Mouse (Mus musculus) heart, adult 11 months (tissue): ENCODE data around the gene Cdkn2aip.

Source experiments
- DNase-seq: peaks from one replicate; pipeline ENCODE4 v3.0.0; 2022

The Cdkn2aip gene

DNA sequence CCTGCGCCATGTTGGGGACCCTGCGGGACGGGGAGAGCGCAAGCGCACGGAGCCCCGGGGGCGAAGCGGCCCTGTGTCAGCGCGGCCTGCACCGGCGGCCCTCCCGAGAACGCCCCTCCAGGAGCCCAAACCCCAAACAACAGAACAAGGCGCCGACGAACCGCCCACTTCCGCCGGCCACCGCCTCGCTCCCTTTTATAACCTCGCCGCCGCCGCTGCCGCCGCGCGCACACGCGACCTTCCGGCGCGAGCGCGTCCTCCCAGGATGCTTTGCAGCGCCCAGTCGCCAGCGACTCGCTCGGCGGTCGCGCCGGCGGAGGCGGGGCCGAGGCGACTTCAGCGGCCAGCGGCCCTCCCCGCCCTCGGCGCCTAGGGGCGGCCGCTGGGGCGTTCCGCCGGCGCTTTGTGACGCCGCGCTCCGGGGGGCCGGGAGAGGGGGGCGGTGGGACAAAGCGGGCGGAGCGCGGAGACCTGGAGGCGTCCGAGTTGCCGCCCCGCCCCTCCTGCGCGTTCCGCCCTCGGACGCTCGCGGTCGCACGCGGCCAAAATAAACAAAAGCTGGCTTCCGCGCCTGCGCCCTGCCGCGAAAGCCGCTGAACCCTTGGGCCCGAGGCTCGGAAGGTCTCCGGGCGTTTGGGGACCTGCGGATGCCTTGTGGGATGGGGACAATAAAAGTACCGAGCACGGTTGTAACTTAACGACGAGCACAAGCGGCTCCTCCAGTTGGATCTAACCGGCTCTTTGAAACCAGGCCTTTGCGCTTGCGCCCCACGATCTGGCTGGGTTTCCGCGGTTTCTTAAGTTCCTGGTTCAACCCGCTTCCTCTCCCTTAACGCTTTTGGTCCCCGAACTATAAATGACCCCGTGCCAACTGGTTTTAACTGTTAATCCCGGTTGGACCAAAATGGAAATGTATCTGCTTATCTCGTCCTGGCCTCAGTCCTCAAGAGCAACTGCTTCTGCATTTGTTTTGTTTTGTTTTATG lies at the start of gene Cdkn2aip:
TSS of gene Cdkn2aip (minus strand) at position 172 of the 985 bp plus-strand sequence.
- DNase-seq = peak; percentile 100

DNA sequence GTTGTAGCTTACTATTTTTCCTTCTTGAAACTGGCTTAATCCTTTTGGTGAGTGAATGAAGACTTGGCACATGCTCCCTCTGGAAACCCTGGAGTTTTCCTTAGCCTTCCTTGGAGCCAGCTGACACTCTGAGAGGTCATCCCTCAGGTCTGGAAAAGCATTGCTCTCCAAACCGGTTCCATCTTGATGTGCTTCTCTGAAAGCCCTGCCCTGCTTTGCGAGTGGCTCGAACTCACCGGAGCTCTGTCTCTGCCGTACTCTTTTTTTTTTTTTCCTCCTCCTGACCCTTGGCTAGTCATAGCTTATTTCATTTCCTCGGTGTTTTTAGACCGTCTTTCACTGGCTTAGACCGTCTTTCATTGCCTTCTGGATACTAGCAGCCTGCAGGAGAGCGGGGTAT lies 49.5 kb upstream of the Cdkn2aip start:
- DNase-seq = no peak

DNA sequence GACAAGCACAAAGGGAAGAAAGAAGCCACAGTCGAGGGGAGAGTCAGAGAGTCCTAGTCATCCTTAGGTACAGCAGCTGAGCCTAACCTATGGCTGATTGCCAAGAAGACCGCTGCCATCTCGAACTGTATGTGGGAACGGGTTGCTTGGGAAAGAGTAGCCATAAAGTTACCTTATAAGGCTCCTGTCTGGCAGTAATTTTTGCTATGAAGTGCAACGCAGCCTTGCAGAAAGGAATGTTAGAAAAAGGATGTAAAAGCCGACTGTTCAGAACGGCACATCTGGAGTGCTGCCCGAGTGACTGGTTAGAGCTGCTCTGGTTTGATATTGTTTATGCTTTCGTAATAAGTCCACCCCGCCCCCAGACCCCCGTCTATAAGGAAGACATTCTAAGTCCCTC lies 47.0 kb upstream of the Cdkn2aip start:
- DNase-seq = no peak

DNA sequence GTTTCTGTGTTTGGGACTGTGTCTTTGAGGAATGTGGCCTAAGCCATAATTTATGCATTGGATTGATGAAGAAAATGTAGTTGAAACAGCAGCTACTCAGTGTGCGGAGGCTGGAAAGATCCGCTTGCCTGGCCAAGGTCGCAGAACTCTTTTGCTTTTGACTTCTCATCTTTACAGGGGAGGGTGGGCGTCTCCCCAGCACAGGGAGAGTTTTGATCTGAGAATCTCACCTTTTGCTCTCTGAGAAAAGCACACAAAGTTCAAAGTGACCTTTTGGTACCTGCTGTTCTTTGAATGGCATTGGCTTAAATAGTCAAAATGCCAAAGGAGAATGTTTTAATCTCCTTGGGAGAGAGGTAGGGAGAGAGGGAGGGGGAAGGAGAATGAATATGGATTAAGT lies 46.5 kb upstream of the Cdkn2aip start:
- no peak for DNase-seq

DNA sequence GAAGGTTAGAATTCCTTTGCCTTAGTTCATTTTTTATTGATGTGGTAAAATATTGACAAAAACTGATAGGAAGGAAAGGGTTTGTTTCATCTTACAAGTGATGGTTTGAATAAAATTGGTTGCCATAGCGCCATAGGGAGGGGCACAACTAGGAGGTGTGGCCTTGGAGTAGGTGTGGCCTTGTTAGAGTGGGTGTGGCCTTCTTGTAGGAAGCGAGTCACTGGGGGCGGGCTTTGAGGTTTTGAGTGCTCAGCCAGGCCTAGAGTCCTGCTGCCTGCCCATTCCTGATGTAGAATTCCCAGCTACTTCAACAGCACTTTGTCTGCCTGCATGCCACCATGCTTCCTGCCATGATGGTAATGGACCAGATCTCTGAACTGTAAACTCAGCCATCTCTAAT lies 39.4 kb upstream of the Cdkn2aip start:
- DNase-seq = no peak

DNA sequence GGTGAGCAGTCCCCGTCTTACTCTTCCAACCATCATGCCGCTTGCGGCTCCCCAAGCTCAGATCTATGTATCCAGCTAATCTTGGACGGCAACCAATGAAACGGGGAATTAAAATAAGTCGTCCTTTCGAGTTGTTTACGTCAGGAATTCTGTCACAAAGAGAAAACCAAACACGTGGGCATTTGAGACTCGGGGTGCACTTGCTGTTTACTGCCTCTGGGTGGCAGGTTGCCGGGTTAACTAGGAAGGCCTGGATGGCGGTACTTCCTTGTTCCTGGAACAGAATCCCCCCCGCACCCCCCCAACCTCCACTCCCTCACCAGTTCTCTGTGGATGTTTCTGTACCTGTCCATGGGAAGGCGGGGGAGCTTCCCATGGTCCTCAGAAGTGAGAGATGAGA lies 36.4 kb upstream of the Cdkn2aip start:
- no peak for DNase-seq

DNA sequence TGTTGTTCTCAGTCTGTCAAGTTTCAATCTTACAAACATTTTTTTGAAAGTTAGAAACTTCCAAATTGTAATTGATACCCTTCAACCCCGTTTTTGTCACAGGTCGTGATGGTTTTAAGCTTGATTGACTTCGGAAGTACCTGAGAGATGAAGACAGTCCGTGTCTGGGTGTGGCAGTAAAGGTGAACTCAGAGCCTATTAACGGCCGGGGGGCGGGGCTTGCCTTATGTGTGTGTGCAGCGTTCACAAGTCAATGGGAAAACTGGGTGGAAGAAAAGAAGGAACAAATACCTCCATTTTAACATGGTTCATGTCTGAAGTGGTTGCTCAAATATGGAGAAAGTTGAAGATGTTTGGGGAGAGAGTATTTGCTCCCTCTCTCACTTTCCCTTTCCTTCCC lies 35.8 kb upstream of the Cdkn2aip start:
- DNase-seq = no peak

DNA sequence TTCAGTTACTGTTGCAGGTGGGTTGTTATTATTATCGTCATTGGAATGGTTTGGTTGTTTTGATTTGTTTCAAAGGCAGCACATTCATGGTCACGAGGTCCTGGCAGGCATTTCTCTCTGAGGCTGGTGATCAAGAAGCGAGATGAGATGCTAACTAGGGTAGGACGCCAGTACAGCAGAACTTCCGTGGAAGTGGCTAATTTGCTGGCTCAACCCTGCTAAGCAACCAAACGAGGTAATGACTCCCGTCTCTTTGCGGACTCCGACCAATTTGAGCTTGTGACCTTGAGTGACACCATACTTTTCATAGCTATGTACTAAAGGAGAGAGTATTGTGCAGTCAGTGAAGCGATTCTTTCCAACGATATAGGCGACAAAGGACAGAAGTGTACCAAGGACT lies 32.6 kb upstream of the Cdkn2aip start:
- no peak for DNase-seq

DNA sequence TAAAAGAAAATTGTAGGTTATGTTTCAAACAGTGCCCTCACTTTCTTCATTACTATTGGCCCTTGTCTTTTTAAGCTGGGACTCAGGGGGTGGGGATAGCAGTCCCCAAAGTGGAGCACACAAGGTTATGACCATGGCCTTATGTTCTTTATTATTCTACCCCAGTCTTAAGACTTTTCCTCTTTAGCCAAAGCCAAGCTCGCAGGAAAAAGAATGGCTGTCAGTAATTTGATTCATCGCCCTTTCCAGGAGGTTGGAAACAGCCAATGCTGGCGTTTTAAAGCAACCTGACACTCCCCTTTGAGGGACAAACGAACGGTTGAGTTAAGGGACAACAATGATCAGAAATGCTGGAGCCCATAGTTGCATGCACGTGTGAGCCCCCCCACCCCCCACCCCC lies 32.1 kb upstream of the Cdkn2aip start:
- DNase-seq = no peak

DNA sequence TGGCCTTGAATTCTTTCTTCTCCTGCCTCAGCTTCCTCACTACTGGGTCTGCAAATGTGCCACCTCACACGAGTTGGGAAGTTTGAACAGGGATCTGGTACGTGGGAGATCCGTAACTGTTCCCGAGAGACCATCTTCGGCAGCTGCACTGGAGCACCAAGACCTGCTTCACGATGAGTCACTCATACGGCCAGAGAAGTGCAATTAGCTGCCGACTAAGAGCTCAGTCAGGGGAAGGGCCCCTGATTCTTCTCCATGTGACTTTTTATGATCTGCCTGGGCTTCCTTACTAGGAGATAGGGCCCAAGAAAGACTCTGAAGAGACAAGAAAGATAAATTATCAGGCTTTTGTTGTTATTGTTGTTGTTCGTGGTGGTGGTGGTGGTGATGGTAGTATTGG lies 31.1 kb upstream of the Cdkn2aip start:
- no peak for DNase-seq

DNA sequence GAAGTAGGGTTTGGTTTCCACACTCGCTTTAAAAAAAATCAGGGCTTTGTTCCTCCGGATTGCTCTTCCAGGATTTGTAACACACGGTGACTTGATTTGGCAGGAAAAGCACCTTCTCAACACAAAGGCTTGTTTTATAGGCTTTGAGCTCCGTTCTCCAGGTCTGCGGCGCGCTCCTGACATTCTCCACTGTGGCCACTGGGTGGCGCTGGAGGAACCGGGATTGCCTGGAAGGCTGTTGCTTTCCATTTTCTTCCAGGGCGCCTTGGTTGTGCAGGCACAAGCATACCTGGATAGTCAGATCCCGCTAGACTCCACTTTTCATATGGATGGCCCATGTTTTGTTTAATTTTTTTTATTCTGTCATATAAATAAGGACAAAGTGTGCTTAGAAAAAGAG lies 29.7 kb upstream of the Cdkn2aip start:
- peak; percentile 95 for DNase-seq

DNA sequence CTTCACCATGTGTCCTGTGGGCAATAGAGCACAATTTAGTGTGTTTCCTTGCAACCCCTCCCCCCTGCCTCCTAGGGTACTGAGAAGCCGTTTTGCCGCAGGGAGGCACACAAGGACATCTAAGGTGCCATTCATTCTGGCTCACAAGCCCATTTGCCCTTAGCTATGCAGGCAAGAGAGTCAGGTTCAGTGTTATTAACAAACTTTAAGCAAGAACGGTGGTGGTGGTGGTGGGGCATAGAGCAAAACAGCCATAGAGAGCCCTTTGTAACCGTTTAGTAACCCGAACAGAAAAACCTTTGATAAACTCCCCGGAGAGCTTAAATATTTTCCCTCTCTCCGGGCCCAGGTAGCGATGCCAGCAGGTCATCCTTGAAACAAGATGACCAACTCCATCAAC lies 29.3 kb upstream of the Cdkn2aip start:
- no peak for DNase-seq

DNA sequence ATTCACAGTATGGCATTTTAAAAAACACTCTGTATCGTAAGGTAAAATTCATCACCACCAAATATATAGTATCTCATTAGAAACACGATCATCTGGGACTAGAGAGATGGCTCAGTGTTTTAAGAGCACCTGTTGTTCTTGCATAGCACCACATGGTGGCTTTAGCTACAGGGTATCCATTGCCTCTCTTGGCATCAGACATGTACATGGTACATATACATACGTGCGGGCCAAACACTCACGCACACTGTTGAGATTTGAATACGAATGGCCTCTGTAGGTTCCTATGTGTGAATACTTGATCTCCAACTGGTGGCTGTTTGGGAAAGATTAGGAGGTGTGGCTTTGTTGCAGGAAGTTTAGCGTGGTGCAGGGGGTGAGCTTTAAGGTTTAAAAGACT lies 28.6 kb upstream of the Cdkn2aip start:
- DNase-seq = no peak

DNA sequence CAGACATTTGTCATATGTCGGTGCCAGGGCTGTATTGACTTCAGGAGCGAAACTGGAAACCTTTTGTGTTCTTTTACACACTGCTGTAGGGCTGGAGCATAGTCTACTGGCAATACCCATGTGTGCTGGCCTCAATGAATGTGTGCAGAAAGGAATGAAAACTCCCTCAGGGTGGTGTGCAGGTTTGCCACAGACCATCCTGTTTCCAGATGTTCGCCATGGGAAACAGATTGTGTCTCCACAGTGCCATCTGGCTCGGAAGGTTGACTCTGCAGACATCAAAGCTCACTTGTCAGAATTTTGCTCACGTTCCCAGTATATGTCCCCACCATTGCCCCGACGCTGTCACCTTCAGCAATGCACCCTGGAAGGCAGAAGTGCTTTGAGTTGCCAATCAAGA lies 23.4 kb upstream of the Cdkn2aip start:
- DNase-seq = peak; percentile 89

DNA sequence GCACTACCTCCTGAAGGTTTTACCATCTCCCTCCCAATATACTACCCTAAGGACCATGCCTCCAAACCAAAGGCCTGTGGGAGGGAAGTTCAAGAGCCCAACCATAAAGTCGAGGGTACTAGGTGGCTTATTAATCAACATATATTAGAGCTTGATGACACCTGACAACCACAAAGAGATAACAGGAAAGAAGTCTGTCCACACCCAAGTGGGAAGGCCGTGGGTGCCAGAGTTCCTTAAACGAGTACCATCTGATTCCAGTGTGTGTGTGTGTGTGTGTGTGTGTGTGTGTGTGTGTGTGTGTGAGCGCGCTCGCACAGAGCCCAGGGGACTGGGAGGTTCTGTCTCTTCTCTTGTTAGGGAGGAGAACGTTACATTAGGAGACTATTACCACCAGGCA lies 15.6 kb upstream of the Cdkn2aip start:
- no peak for DNase-seq

DNA sequence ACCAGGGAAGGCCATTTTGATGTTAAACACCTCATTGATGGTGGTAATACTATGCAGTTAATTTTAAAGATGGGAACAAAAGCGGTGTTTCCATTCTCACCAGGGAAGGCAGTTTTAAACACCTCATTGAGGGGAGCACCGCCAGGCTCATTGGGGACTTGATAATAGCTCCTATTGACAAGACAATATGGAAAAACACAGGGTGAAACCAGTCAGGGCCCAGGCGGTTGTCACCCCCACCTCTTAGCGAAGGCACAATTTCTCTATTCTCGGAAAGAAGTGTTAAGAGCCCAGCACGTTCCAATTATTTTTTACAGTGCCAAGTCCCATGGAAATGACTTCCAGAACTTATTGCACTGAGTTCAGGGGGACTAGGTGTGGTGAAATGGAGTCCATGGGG lies 13.2 kb upstream of the Cdkn2aip start:
- DNase-seq = peak; percentile 61

DNA sequence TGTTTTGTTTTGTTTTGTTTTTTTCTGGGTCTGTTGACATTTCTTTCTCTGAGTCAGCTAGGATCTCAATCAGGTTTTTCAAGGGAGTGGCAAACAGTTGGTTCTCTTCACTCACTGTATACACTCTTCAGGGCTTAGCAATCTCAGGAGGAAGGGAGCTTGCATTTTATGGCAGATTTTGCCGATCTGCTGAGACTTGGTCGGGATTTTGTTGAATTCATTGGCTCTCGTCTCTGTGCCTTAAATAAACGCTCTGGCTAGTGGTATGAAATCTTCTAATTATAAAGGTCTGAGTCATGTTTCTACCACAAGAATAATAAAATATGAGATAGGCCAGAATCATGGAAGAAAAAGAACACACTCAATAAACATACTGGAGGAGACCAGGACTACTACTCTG lies 7.9 kb upstream of the Cdkn2aip start:
- DNase-seq = no peak

DNA sequence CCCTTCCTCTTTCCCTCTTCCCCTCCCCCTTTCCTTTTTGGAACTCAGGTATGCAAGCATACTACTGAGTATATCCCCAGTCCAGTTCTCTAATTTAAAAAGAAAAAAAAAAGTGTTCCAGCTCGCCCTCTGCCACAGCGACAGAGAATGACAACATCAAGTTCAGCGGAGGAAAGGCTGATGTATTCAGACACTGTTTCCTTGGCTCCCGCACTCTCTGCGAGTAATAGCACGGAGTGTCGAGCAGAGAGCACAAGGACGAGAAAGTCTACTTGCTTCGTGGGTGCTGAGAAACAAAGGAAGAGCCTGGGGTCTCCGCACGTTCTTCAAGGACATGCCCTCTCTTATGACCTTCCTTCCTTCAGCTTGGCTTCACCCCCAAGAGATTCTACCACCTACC lies 4.9 kb upstream of the Cdkn2aip start:
- DNase-seq = no peak

DNA sequence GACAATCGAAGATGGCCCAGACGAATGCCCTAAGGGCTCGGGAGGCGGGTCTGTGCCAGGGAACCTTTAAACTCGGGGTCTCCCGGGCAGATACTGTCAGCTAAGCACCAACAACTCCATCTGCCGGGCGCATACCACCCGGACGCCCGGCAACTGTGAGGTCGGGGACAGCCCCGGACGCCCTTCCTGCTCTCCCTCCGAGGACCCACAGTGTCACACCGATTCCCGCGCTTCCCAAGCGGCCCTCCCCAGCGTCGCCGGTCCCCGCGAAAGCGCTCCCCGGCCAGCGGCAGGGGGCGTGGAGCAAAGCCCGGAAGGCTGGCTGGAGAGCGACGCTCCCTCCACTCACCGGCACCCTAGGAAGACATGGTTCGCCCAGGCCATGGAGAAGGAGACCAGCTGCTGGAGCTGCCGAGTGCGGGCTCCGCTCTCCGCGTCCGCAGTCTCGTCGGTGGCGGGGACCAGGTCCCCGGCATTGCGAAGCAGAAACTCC lies 515 bp downstream of the Cdkn2aip start:
- no peak for DNase-seq

DNA sequence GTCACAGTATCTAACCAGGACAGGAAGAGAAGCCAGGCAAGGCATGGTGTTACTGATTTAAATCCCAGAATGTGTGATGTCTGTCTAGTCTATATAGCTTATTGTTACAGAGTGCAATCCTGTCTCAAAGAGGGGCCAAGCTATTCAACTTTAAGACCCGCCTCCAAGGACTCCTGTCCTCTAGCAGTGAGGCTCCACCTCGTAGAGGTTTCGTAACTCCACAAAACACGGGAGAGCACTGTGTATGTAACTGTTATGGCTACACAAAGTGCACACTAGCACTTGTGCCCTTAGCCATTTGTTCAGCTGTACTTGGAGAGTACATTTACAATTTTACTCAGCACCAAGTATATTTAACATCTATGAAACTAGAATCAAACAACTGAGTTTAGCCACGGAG lies 5.6 kb downstream of the Cdkn2aip start:
- peak; percentile 63 for DNase-seq

DNA sequence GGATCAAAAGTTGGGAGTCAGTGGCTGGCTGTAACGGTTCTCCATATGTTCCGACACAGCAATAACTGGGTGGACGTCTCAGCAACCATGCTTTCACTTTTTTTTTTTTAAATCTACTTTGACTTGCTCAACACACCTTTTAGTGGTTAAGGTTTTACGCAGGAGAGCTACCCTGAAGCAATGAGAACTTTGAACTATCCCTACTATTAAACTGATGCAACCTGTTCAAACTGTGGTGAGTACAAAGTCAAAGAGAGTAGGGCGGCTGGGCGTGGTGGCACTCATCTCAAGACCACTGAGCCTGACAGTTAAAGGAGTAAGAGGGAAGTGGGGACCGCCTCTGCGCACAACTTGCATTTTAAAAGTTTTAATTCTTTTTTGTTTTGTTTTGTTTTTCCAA lies 7.0 kb downstream of the Cdkn2aip start:
- peak; percentile 7 for DNase-seq

DNA sequence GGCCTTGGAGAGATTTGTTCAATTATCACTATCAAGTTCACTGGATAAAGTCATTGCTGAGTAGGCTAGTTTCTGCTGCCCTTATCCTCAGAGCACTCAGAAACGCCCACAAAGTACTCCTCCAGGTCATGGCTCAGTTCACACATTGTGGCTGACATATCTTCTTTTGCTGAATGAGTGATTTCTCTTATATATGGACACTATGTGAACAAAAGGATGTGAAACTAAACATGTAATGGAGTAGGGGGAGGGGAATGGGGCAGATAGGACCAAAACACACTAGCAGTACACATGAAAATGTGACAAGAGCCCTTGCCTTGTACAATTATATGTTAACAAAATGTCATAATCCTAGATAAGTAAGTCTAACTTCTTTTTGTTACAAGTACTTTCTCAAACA lies 11.4 kb downstream of the Cdkn2aip start:
- peak; percentile 12 for DNase-seq

DNA sequence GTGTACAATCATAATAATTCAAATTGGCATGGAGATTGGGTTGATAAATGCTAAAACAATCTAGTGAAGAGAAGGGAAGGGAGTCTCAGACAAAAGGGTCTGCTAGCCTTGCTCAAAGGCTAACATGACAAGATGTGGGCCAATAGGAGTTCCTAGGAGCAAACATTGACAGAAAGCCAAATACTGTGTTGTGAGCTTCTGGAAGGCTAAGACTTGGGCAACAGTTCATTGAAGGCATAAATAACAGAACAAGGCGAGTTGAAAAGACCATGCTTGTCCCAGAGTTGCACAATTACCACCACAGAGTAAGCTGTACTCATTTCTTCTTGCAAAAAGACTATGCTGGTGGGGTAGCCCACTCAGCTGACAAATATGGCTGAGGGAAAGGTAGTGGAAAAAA lies 16.0 kb downstream of the Cdkn2aip start:
- DNase-seq = peak; percentile 31

DNA sequence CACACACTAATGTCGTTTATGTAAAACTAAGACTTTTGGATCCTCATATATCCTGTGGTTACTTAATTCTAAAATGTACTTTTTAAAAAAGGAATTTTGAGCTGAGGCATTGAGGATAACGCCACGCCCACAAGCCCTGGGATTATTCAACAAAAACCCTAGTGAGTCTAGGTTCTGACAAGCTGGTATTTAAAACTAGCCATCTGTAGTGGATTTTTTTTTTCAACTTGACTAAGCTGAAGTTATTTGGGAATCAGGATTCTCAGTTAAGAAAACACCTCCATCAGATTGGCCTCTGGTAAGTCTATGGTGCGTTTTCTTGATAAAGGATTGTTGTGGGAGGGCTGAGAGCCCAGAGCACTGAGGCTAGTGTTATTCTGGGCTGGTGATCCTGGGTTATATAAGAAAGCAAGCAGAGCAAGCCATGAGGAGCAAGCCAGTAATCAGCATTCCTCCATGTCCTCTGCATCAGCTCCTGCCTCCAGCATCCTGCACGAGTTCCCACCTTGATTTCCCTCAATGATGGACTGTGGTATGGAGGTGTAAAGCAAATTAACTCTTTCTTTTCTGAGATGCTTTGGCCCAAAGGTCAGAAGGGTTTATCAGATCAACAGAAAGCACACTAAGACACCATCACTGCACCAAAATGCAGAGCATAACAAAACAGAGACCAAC lies 18.2 kb downstream of the Cdkn2aip start:
- DNase-seq = peak; percentile 70
